Mouse (Mus musculus) lung, postnatal 0 days (tissue): ENCODE data around the gene Hkdc1. TPM values are rescaled to one million over a fixed set of nuclear protein-coding genes. Genes with fewer than 3 reads are reported as not detected.

ENCODE experiments used
- ATAC-seq: fragments of 200-750 bp; cut with Nextera tagmentation; 2 replicates; pipeline ENCODE4 v1.8.0; 2017; ENCODE audit warnings: moderate library complexity
- DNase-seq: peaks from one replicate; pipeline ENCODE4 v3.0.0-alpha.2; 2016; ENCODE audit warnings: low spot score
- H3K27ac ChIP-seq: fragments of 300-500 bp; sonication (generic); 2 replicates; pipeline ENCODE4 v1.5.1; 2014; ENCODE audit warnings: antibody characterized with exemption, mild to moderate bottlenecking, low read length, mixed read lengths
- H3K27me3 ChIP-seq: fragments of 300-500 bp; sonication (generic); replicated peaks from 2 replicates; pipeline ENCODE4 v1.6.1; 2014; ENCODE audit warnings: low read length, mixed read lengths; ENCODE audit not compliant: insufficient read depth
- H3K36me3 ChIP-seq: fragments of 300-500 bp; sonication (generic); 2 replicates; pipeline ENCODE4 v1.6.1; 2014; ENCODE audit warnings: low read length, mixed read lengths; ENCODE audit not compliant: insufficient read depth
- H3K4me1 ChIP-seq: fragments of 300-500 bp; sonication (generic); 2 replicates; pipeline ENCODE4 v1.6.1; 2014; ENCODE audit warnings: antibody characterized with exemption, low read depth, low read length, mixed read lengths; ENCODE audit not compliant: insufficient read depth
- H3K4me2 ChIP-seq: fragments of 300-500 bp; sonication (generic); replicated peaks from 2 replicates; pipeline ENCODE4 v1.6.1; 2014; ENCODE audit warnings: low read depth, mild to moderate bottlenecking, low read length, moderate library complexity, mixed read lengths
- H3K4me3 ChIP-seq: fragments of 300-500 bp; sonication (generic); 2 replicates; pipeline ENCODE4 v1.5.1; 2014; ENCODE audit warnings: low read depth, low read length
- H3K9ac ChIP-seq: fragments of 300-500 bp; sonication (generic); replicated peaks from 2 replicates; pipeline ENCODE4 v1.6.1; 2014; ENCODE audit warnings: low read depth, mild to moderate bottlenecking
- H3K9me3 ChIP-seq: fragments of 300-500 bp; sonication (generic); 2 replicates; pipeline ENCODE4 v1.6.1; 2016; ENCODE audit warnings: low read length, mixed read lengths
- CTCF ChIP-seq: IDR thresholded peaks from 2 replicates; pipeline ENCODE4 v1.5.1; 2016; ENCODE audit warnings: antibody characterized with exemption, mild to moderate bottlenecking
- EP300 ChIP-seq: IDR thresholded peaks from 2 replicates; pipeline ENCODE4 v1.6.1; 2016; ENCODE audit warnings: antibody characterized with exemption, mild to moderate bottlenecking, control low read depth
- WGBS: fragments of 180-500 bp; shearing (Covaris S2); extraction: QIAGEN DNeasy Blood & Tissue Kit; methylation state at CpG from one replicate; pipeline ENCODE4 v1.1.7; 2014; 5-methylcytosine and 5-hydroxymethylcytosine counted together
- polyA plus RNA-seq: library from polyadenylated mRNA; unstranded; fragments of >200 nt; fragmentation: Nextera tagmentation; extraction: Ambion mirVana; gene quantifications from 2 replicates; pipeline ENCODE4 v1.2.1, GENCODE M21; 2015

The Hkdc1 gene
- polyA plus RNA-seq, 1 experiment from 2014 or later, result 8.1 TPM

- Histone ChIP-seq H3K27ac (no peak overlapping the region), H3K4me1 (peaks cover 4% of the 10 kb centered on the region; the same call in 1 of the 2 replicates), H3K27me3 (no peaks in the 10 kb centered on the region), H3K36me3 (no peaks in the 10 kb centered on the region), H3K4me3 (no peak overlapping the region), H3K4me2 (no peak overlapping the region), H3K9me3 (no peaks in the 10 kb centered on the region), H3K9ac (no peak overlapping the region)
- 80% methylated on average over 7 of the region's 7 CpGs for WGBS
- DNase-seq, result no peak
- no peak for TF ChIP-seq EP300
- TF ChIP-seq CTCF, result no peak
- no peak for ATAC-seq
Observed at GRCm38 (mm10) chr10:62418831-62419356, 3.4 kb downstream of the Hkdc1 start.

GRCm38 (mm10) chr10:62413606-62413982, 8.7 kb downstream of the Hkdc1 start:
- 3% methylated on average over 4 of the region's 4 CpGs for WGBS
- TF ChIP-seq CTCF (no peak), EP300 (peak; percentile 52)
- Histone ChIP-seq H3K36me3 (no peaks in the 10 kb centered on the region), H3K27ac (peak overlapping the region; percentile 87), H3K27me3 (no peaks in the 10 kb centered on the region), H3K9me3 (no peaks in the 10 kb centered on the region), H3K4me1 (no peaks in the 10 kb centered on the region), H3K4me2 (0 out of 2 replicates have a peak overlapping the region, but pooled peaks have one; percentile 17), H3K4me3 (no peak overlapping the region), H3K9ac (no peak overlapping the region)
- ATAC-seq, result peak; percentile 86
- peak; percentile 87 for DNase-seq

- DNase-seq, result peak; percentile 86
Observed at GRCm38 (mm10) chr10:62412906-62413605, 9.2 kb downstream of the Hkdc1 start.

GRCm38 (mm10) chr10:62411431-62412410, 10.6 kb downstream of the Hkdc1 start:
- Histone ChIP-seq H3K36me3 (no peaks in the 10 kb centered on the region), H3K9ac (no peak overlapping the region), H3K27ac (no peak overlapping the region), H3K4me2 (no peak overlapping the region), H3K9me3 (no peaks in the 10 kb centered on the region), H3K4me1 (no peaks in the 10 kb centered on the region), H3K4me3 (no peak overlapping the region), H3K27me3 (no peaks in the 10 kb centered on the region)
- TF ChIP-seq EP300 (no peak), CTCF (no peak)
- 62% methylated on average over 19 of the region's 19 CpGs for WGBS
- ATAC-seq (no peak), DNase-seq (no peak)

More at GRCm38 (mm10) chr10:62412906-62413605, 9.2 kb downstream of the Hkdc1 start:
- no peak for TF ChIP-seq CTCF
- TF ChIP-seq EP300, result no peak; the same call in none of the 2 replicates
- Histone ChIP-seq H3K9me3 (no peaks in the 10 kb centered on the region), H3K4me2 (0 out of 2 replicates have a peak overlapping the region, but pooled peaks have one; percentile 17), H3K4me3 (no peak overlapping the region), H3K36me3 (no peaks in the 10 kb centered on the region), H3K27me3 (no peaks in the 10 kb centered on the region), H3K4me1 (no peaks in the 10 kb centered on the region), H3K9ac (no peak overlapping the region), H3K27ac (peak overlapping the region; percentile 87)
- WGBS, result 6% methylated on average over 8 of the region's 8 CpGs
- ATAC-seq, result peak; percentile 82

GRCm38 (mm10) chr10:62410943-62411342, 11.3 kb downstream of the Hkdc1 start:
- peak; percentile 80 for DNase-seq
- Histone ChIP-seq H3K9ac (no peak overlapping the region), H3K4me2 (no peak overlapping the region), H3K27me3 (no peaks in the 10 kb centered on the region), H3K9me3 (no peaks in the 10 kb centered on the region), H3K4me3 (no peak overlapping the region), H3K36me3 (no peaks in the 10 kb centered on the region), H3K27ac (no peak overlapping the region), H3K4me1 (no peaks in the 10 kb centered on the region)
- peak; percentile 30; the same call in 1 of the 2 replicates for ATAC-seq
- 3% methylated on average over 5 of the region's 5 CpGs for WGBS
- TF ChIP-seq CTCF (peak; percentile 96), EP300 (no peak)

- no peaks in the 10 kb centered on the region for H3K9me3 ChIP-seq
- H3K9ac ChIP-seq, result no peak overlapping the region
- no peaks in the 10 kb centered on the region for H3K4me1 ChIP-seq
- no peak overlapping the region for H3K4me3 ChIP-seq
- DNase-seq (peak; percentile 45), ATAC-seq (peak; percentile 53)
- no peaks in the 10 kb centered on the region for H3K27me3 ChIP-seq
- TF ChIP-seq EP300, result no peak
- TF ChIP-seq CTCF, result no peak
- no peak overlapping the region for H3K4me2 ChIP-seq
- 42% methylated on average over 14 of the region's 14 CpGs for WGBS
- H3K27ac ChIP-seq, result no peak overlapping the region
- no peaks in the 10 kb centered on the region for H3K36me3 ChIP-seq
Observed at GRCm38 (mm10) chr10:62404901-62405300, 17.4 kb downstream of the Hkdc1 start.
